Comparison of ENCODE assay signal across 11 mouse cellular contexts in the genomic region with DNA sequence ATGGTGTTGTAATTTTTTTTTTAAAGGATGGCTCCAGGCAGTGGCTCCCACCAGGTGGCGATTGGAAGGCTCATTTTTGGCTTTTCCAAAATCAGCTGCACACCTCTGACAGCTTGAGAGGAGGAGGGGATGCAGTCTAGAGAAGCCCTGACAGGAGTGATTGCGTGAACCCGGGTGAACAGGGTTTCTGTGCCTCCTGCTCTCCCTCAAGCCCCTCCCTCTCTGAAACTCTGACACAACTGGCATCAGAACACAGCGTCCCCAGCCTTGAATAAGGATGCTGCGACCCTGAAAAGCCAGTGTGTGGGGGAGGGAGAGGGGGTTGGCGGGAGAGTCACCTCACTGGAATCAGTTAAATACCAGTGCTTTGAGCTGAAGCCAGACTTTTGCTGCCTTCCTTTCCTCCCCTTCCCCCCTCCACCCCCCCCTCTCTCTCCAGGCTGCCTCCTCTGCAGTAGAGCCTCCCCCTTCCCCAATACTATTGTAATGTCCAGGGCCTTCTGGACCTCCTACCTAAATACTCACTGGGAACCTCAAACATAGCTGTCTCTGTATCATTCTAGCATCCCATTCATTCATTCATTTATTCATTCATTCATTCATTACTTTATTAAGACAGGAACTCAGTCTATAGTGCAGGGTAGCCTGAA. TPM values are rescaled to one million over a fixed set of nuclear protein-coding genes. Genes with fewer than 3 reads are reported as not detected.
A peak's percentile ranks its signal among the peaks of the same experiment; 100 is the strongest.
DNase-seq lines count a peak whose midpoint lies in the region; ATAC-seq and TF ChIP-seq lines count a peak whose summit lies in the region.
"Had no signal": no experiment of that assay in that cellular context is flagged by ENCODE, and none has a peak within 500 bp of the region (broad histone marks: within the 10 kb centered on the region; RNA-seq: fewer than 3 reads in every experiment).

No protein-coding gene starts in this region.

- peak; percentile 6 for DNase-seq in lung, embryonic 14.5 days
- DNase-seq in lung, postnatal 36 days, result no peak
- DNase-seq in adrenal gland, postnatal 36 days, result peak; percentile 88 to 92
- DNase-seq in thymus, adult 2 months, result peak; percentile 56
- no peak for DNase-seq in right cerebral cortex, postnatal 36 days (ENCODE audit: low spot score in 2 of 2)
- no peak for DNase-seq in gastrocnemius, adult 2 months
- DNase-seq: gastrocnemius, postnatal 36 days; kidney, adult 2 months had no signal

- H3K27ac ChIP-seq in lung, embryonic 14.5 days (ENCODE audit: low read depth), result no peak overlapping the region
- H3K27ac ChIP-seq in hindbrain, embryonic 15.5 days (replicated peaks), result no peak overlapping the region
- peak overlapping the region; percentile 60; the same call in 1 of the 2 replicates for H3K27ac ChIP-seq in thymus, adult 2 months (ENCODE audit: control insufficient read depth, insufficient read depth, low read length)
- no peak overlapping the region for H3K27ac ChIP-seq in gastrocnemius, adult 2 months
- H3K27ac ChIP-seq: macrophage had no signal

- intact Hi-C loops in gastrocnemius, adult 2 months (cut with DNase I), result no loop called here

- no peaks in the 10 kb centered on the region for H3K27me3 ChIP-seq in lung, embryonic 14.5 days (ENCODE audit: insufficient read depth, low read length)
- no peaks in the 10 kb centered on the region for H3K27me3 ChIP-seq in hindbrain, embryonic 15.5 days
- H3K27me3 ChIP-seq in thymus, adult 2 months (ENCODE audit: control insufficient read depth, insufficient read depth, low read length), result no peaks in the 10 kb centered on the region

- peaks cover 16% of the 10 kb centered on the region for H3K4me1 ChIP-seq in lung, embryonic 14.5 days (ENCODE audit: insufficient read depth)
- H3K4me1 ChIP-seq in hindbrain, embryonic 15.5 days (replicated peaks), result peaks cover 11% of the 10 kb centered on the region
- H3K4me1 ChIP-seq in thymus, adult 2 months (replicated peaks; ENCODE audit: control insufficient read depth, insufficient read depth, low read length), result peaks cover 51% of the 10 kb centered on the region

- no peak overlapping the region for H3K4me3 ChIP-seq in lung, embryonic 14.5 days (ENCODE audit: low read depth, low read length)
- H3K4me3 ChIP-seq in hindbrain, embryonic 15.5 days, result no peak overlapping the region
- no peak overlapping the region for H3K4me3 ChIP-seq in thymus, adult 2 months (ENCODE audit: control insufficient read depth, insufficient read depth, low read length)
- H3K4me3 ChIP-seq in gastrocnemius, adult 2 months, result no peak overlapping the region

- no peak overlapping the region for H3K4me2 ChIP-seq in lung, embryonic 14.5 days
- H3K4me2 ChIP-seq in hindbrain, embryonic 15.5 days, result 0 out of 2 replicates have a peak overlapping the region, but pooled peaks have one; percentile 7

- no peak for ATAC-seq in lung, embryonic 14.5 days (ENCODE audit: insufficient read depth)
- ATAC-seq in hindbrain, embryonic 15.5 days (ENCODE audit: low FRiP score, low read depth), result peak; percentile 48; the same call in 1 of the 2 replicates

- no peaks in the 10 kb centered on the region for H3K36me3 ChIP-seq in lung, embryonic 14.5 days (ENCODE audit: insufficient read depth)
- no peaks in the 10 kb centered on the region for H3K36me3 ChIP-seq in hindbrain, embryonic 15.5 days
- H3K36me3 ChIP-seq in thymus, adult 2 months (ENCODE audit: control insufficient read depth, insufficient read depth, low read length), result no peaks in the 10 kb centered on the region

- no peak for TF ChIP-seq POLR2A in thymus, adult 2 months (IDR thresholded peaks at IDR 0.05; ENCODE audit: control insufficient read depth, extremely low read depth, insufficient read depth, low read length, poor library complexity)

- H3K9ac ChIP-seq in lung, embryonic 14.5 days, result no peak overlapping the region
- no peak overlapping the region for H3K9ac ChIP-seq in hindbrain, embryonic 15.5 days

- no peak for TF ChIP-seq CTCF in lung, embryonic 14.5 days (IDR thresholded peaks at IDR 0.05; ENCODE audit: low read depth)
- no peak for TF ChIP-seq CTCF in thymus, adult 2 months (IDR thresholded peaks at IDR 0.05; ENCODE audit: borderline replicate concordance, control insufficient read depth, extremely low read depth, insufficient read depth, low read length, poor library complexity)
- TF ChIP-seq CTCF in gastrocnemius, adult 2 months (IDR thresholded peaks at IDR 0.05), result no peak

- WGBS in lung, embryonic 14.5 days, result 6% methylated on average over 6 of the region's 6 CpGs
- 9% methylated on average over 6 of the region's 6 CpGs for WGBS in hindbrain, embryonic 15.5 days
- 10% methylated on average over 6 of the region's 6 CpGs for WGBS in thymus, adult 2 months

- no peaks in the 10 kb centered on the region for H3K9me3 ChIP-seq in lung, embryonic 14.5 days (ENCODE audit: low read depth, low read length)
- no peaks in the 10 kb centered on the region for H3K9me3 ChIP-seq in hindbrain, embryonic 15.5 days

RNA-seq across cellular contexts. Expression of gene Gm42791, which starts 21.8 kb away (rescaled TPM):
- polyA plus RNA-seq in lung, embryonic 14.5 days (2014; fragmentation: Nextera tagmentation; extraction: Ambion mirVana), result 0.58 and 1.2 TPM in 2 replicates
- 1 to 10 TPM; 4.2 to 5.7 TPM for total RNA-seq in adrenal gland, postnatal 36 days (2021)
- 2.1 and 4.3 TPM in 2 replicates for polyA plus RNA-seq in hindbrain, embryonic 15.5 days (2015; fragmentation: Nextera tagmentation; extraction: Ambion mirVana)
- not detected in 2 replicates for polyA plus RNA-seq in thymus, adult 2 months (2012; rRNA removed)
- total RNA-seq in gastrocnemius, adult 2 months (2021), result 1 to 10 TPM; 2.8 to 5.1 TPM
- polyA plus RNA-seq: cortical plate, adult 2 months; kidney, adult 2 months had no signal

RNA-seq across cellular contexts. Expression of gene Katnal1, which starts 44.0 kb away (rescaled TPM):
- polyA plus RNA-seq in lung, embryonic 14.5 days (2014; fragmentation: Nextera tagmentation; extraction: Ambion mirVana), result 13.8 and 14.2 TPM in 2 replicates
- 1 to 10 TPM; 6.5 to 9.7 TPM for total RNA-seq in adrenal gland, postnatal 36 days (2021)
- polyA plus RNA-seq in hindbrain, embryonic 15.5 days (2015; fragmentation: Nextera tagmentation; extraction: Ambion mirVana), result 35.8 and 36.5 TPM in 2 replicates
- polyA plus RNA-seq in thymus, adult 2 months (2012; rRNA removed), result 5.6 and 6.3 TPM in 2 replicates
- total RNA-seq in gastrocnemius, adult 2 months (2021), result 1 to 10 TPM; 4.2 to 5.6 TPM

Comparison
In these comparisons a context has a peak if more than half of its experiments do, and no peak if none do; other contexts are left out.
1. DNase-seq: peak in lung, embryonic 14.5 days (single experiment), adrenal gland, postnatal 36 days (2 of 2) and thymus, adult 2 months (single experiment); none in lung, postnatal 36 days (single experiment), right cerebral cortex, postnatal 36 days (0 of 2) and gastrocnemius, adult 2 months (single experiment).